ENCODE assay signal across 11 mouse cellular contexts in the genomic region with DNA sequence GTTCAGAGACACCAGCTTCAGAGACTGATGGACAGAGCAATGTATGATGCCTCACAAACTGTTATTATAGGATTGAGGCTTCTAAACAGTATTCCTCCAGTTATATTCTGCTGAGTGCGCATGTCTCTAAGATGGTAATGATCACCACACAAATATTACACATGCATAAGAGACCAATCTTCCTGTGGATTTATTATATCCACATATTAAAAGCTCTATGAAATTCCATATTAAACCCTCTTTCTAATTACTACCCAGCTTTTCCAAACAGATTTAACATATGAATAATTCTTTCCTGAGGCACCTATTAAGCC.
"Had no signal": no experiment of that assay in that cellular context is flagged by ENCODE, and none has a peak within 500 bp of the region (broad histone marks: within the 10 kb centered on the region; RNA-seq: fewer than 3 reads in every experiment).

No protein-coding gene starts in this region.

- H3K4me2 ChIP-seq: lung, embryonic 14.5 days; midbrain, embryonic 12.5 days; midbrain, embryonic 15.5 days; stomach, embryonic 15.5 days had no signal

- H3K4me3 ChIP-seq: midbrain, embryonic 10.5 days; midbrain, embryonic 12.5 days; midbrain, embryonic 15.5 days; stomach, embryonic 15.5 days had no signal

- H3K9me3 ChIP-seq: midbrain, embryonic 10.5 days; midbrain, embryonic 12.5 days; midbrain, embryonic 15.5 days; stomach, embryonic 15.5 days had no signal

- H3K36me3 ChIP-seq: midbrain, embryonic 10.5 days; midbrain, embryonic 12.5 days; midbrain, embryonic 15.5 days; stomach, embryonic 15.5 days had no signal

- H3K27me3 ChIP-seq: midbrain, embryonic 15.5 days; stomach, embryonic 15.5 days had no signal

- H3K4me1 ChIP-seq: stomach, embryonic 15.5 days had no signal

- H3K27ac ChIP-seq: liver, embryonic 14.5 days; midbrain, embryonic 10.5 days; midbrain, embryonic 12.5 days; midbrain, embryonic 15.5 days; stomach, embryonic 15.5 days; stomach, postnatal 0 days had no signal

- H3K9ac ChIP-seq: liver, embryonic 14.5 days; lung, embryonic 14.5 days; midbrain, embryonic 12.5 days; midbrain, embryonic 15.5 days; stomach, embryonic 15.5 days had no signal

- ATAC-seq: midbrain, embryonic 15.5 days had no signal

- DNase-seq: right cerebral cortex, postnatal 14 days; thymus, adult 2 months; thymus, postnatal 25 days; thymus, postnatal 4 days had no signal
